Mouse (Mus musculus): ENCODE results near the gene Bex2.
"Not testable (repeated sequence)": the region's sequence is repeated elsewhere in the genome, so short reads cannot be mapped to it uniquely, and the experiment has no call there.

DNA sequence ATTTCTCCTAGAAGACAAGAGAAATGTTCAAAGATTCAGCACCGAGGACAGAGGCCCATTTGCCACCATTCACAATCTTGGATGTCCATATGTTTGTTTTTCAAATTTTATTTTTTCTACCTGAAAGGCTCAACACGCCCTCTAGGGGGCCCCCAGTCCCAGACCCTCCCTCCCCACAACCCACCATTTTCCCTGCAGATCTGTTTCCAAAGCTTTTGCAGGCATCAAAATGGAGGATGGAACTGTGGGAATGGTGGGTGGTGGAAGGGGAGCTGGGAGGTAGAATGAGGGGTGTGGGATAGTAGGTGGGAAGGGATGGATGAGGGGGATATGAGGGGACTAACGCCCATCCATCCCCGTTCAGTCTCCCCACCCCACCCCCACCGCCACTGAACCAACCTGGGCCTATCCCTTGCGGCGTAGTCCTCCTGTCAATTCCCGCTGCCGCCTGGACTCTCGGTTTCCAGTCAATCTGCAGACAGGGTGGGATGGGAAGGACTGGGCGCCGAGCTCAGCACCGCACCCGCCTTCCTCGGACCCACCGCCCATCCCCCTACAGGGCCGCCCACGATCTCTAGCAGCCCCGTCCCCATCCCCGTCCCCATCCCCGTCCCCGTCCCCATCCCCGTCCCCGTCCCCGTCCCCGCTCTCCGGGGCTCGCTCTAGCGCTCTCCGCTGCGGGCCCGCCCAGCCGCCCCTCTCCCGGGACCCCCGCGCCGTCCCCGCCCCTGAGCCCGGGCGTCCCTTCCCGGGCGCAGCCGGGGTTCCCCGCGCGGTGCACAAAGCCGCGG lies 640 bp downstream of the Bex2 start:
- TF ChIP-seq CTCF (IDR thresholded peaks at IDR 0.05; ENCODE audit: borderline replicate concordance, insufficient read depth, low read length); POLR2A (IDR thresholded peaks at IDR 0.05; ENCODE audit: low read depth, low read length): not testable (repeated sequence)
